Mouse (Mus musculus): ENCODE data around the gene Arid1b. TPM values are rescaled to one million over a fixed set of nuclear protein-coding genes. Genes with fewer than 3 reads are reported as not detected.

Arid1b gene
- total and polyA plus RNA-seq, 3 experiments = 11.6 to 49.1 (median 32.4) TPM

DNA sequence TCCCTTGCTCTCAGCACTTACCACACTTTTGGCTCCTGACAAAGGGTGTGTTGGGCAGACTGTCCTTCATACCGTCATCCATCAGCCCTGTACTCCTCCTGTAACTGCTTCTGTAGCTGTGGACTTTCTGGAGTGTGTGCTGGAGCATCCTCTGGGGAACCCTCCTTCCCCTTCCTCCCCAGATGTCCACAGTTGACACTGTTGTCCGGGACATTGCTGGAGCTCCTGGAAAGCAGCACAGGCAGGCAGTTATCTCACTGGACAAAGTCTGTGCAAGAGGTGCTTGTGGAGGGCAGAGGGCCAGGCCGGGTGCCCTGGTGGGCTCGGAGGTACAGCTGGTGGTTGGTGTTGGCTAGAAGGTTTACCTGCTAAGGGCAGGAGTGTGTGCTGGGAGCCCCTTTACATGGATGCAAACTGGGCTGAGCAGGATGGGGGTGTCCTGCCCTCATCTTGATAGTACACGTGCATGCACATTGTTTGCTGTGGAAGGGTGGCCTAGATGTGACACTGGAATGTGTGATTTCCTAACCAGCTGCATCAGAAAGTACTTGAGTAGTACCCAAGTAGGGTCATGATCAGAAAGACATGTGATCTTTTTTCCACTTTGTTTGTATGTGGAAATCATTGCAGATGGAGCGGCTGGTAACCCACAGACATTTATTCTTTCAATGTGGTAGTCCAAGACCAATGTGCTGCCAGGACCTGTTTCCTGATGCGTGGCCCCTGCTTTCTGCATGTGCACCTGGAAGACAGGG, 80.8 kb downstream of the Arid1b start:
- TF ChIP-seq GATA2 (IDR thresholded peaks at IDR 0.05; ENCODE audit: borderline replicate concordance, low read depth, low read length) (no peak), GATA1 (IDR thresholded peaks at IDR 0.05; ENCODE audit: borderline replicate concordance, low read length) (no peak), TAL1 (conservative IDR thresholded peaks at IDR 0.05; ENCODE audit: low read depth, low read length) (no peak), POLR2AphosphoS5 (IDR thresholded peaks at IDR 0.05; ENCODE audit: insufficient replicate concordance, low read depth, low read length) (no peak), CTCF (IDR thresholded peaks at IDR 0.05; ENCODE audit: low read depth, low read length) (no peak)
- no peaks in the 10 kb centered on the region for H3K9me3 ChIP-seq (replicated peaks)
- H3K36me3 ChIP-seq (replicated peaks) = peaks cover 52% of the 10 kb centered on the region
- no peak for DNase-seq (ENCODE audit: low spot score)
- no peaks in the 10 kb centered on the region for H3K27me3 ChIP-seq (ENCODE audit: insufficient read depth, low read length)
- H3K4me3 ChIP-seq (ENCODE audit: low read depth, low read length) = no peak overlapping the region
- ATAC-seq (ENCODE audit: extremely low read depth, insufficient number of reproducible peaks, low FRiP score, poor library complexity, severe bottlenecking) = no peak
- H3K4me1 ChIP-seq (ENCODE audit: insufficient read depth, low read depth, low read length) = peaks cover 8% of the 10 kb centered on the region; the same call in 1 of the 2 replicates

DNA sequence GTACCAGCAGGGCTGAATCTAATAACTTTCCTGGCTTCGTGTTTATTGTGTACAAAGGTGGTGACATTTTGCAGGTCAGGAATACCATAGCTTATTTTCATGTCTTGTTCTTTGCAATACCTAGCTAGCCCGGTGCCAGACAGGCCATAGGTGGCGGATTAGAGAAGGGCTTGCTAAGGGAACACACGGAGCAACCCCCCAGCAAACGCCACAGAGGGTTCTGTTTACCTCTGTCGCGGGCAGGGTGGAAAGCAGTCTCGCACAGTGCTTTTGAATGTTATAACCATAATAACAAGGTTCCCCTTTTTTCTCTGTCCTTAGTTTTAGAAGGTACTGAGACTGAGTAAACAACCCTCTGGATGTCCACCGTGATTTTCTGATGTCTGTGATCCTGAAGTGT, 83.9 kb downstream of the Arid1b start:
- H3K27me3 ChIP-seq (ENCODE audit: insufficient read depth, low read length) = no peaks in the 10 kb centered on the region
- no peaks in the 10 kb centered on the region for H3K9me3 ChIP-seq (replicated peaks)
- no peak for TF ChIP-seq GATA2 (IDR thresholded peaks at IDR 0.05; ENCODE audit: borderline replicate concordance, low read depth, low read length)
- TF ChIP-seq GATA1 (IDR thresholded peaks at IDR 0.05; ENCODE audit: borderline replicate concordance, low read length) = no peak
- TF ChIP-seq POLR2AphosphoS5 (IDR thresholded peaks at IDR 0.05; ENCODE audit: insufficient replicate concordance, low read depth, low read length) = no peak
- no peak for TF ChIP-seq CTCF (IDR thresholded peaks at IDR 0.05; ENCODE audit: low read depth, low read length)
- ATAC-seq (ENCODE audit: extremely low read depth, insufficient number of reproducible peaks, low FRiP score, poor library complexity, severe bottlenecking) (no peak), DNase-seq (ENCODE audit: low spot score) (no peak)
- no peak overlapping the region for H3K4me3 ChIP-seq (ENCODE audit: low read depth, low read length)
- H3K36me3 ChIP-seq (replicated peaks) = peaks cover 57% of the 10 kb centered on the region
- peaks cover 7% of the 10 kb centered on the region for H3K4me1 ChIP-seq (ENCODE audit: insufficient read depth, low read depth, low read length)

DNA sequence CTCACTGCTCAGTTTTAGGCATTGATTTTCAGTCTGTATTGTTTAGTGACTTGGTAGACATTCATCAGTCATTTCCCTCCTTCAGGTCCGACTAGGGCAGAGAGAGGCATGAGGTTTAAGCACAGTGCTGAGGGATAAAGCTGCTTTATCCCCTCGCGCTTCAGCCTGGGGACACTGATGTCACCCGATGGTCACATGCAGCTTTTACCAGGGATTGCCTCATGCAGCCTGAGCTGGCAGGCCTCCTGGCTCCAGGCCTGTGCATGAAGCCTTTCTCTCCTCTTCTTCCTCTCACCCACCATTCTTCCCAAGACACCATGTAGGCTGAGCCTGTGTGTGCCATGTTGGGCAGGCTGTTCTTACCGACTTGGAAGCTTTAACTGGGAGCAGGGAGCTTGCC, 84.4 kb downstream of the Arid1b start:
- TF ChIP-seq CTCF (IDR thresholded peaks at IDR 0.05; ENCODE audit: low read depth, low read length) (no peak), GATA2 (IDR thresholded peaks at IDR 0.05; ENCODE audit: borderline replicate concordance, low read depth, low read length) (no peak), TAL1 (conservative IDR thresholded peaks at IDR 0.05; ENCODE audit: low read depth, low read length) (no peak), POLR2AphosphoS5 (IDR thresholded peaks at IDR 0.05; ENCODE audit: insufficient replicate concordance, low read depth, low read length) (no peak), GATA1 (IDR thresholded peaks at IDR 0.05; ENCODE audit: borderline replicate concordance, low read length) (no peak)
- Histone ChIP-seq H3K36me3 (replicated peaks) (peaks cover 57% of the 10 kb centered on the region), H3K4me1 (ENCODE audit: insufficient read depth, low read depth, low read length) (peaks cover 11% of the 10 kb centered on the region), H3K9me3 (replicated peaks) (no peaks in the 10 kb centered on the region), H3K4me3 (ENCODE audit: low read depth, low read length) (no peak overlapping the region), H3K27me3 (ENCODE audit: insufficient read depth, low read length) (no peaks in the 10 kb centered on the region)
- no peak for DNase-seq (ENCODE audit: low spot score)
- ATAC-seq (ENCODE audit: extremely low read depth, insufficient number of reproducible peaks, low FRiP score, poor library complexity, severe bottlenecking) = no peak

DNA sequence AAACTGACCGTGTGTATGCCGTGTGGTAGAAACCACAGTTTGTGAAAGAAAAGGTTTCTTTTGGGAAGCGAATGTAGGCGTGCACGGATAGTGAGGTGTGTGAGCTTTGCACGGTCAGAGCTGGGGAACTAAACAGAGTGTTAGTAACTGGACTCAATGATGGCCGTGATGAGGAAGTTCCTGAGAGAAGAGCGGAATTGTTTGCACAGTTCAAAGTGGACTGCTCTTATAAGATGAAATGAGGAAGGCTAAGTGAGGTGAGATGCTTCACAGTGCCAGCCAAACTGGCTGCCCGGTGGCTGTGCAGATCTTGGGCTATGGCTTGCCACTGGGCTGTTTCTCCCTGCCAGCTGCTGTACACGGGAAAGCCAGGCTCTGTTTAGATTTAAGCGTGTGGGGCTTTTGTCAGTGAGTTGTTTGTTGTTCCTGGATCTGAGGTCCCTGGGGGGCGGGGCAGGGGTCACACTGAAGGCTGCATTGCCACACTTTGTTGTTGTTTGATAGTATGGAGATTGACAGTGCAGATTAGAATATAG, 86.8 kb downstream of the Arid1b start:
- Histone ChIP-seq H3K27me3 (ENCODE audit: insufficient read depth, low read length) (no peaks in the 10 kb centered on the region), H3K4me3 (ENCODE audit: low read depth, low read length) (no peak overlapping the region), H3K4me1 (ENCODE audit: insufficient read depth, low read depth, low read length) (peaks cover 11% of the 10 kb centered on the region), H3K9me3 (replicated peaks) (no peaks in the 10 kb centered on the region), H3K36me3 (replicated peaks) (peaks cover 61% of the 10 kb centered on the region)
- DNase-seq (ENCODE audit: low spot score) (no peak), ATAC-seq (ENCODE audit: extremely low read depth, insufficient number of reproducible peaks, low FRiP score, poor library complexity, severe bottlenecking) (no peak)
- TF ChIP-seq TAL1 (conservative IDR thresholded peaks at IDR 0.05; ENCODE audit: low read depth, low read length) (no peak), CTCF (IDR thresholded peaks at IDR 0.05; ENCODE audit: low read depth, low read length) (no peak), GATA2 (IDR thresholded peaks at IDR 0.05; ENCODE audit: borderline replicate concordance, low read depth, low read length) (no peak)

DNA sequence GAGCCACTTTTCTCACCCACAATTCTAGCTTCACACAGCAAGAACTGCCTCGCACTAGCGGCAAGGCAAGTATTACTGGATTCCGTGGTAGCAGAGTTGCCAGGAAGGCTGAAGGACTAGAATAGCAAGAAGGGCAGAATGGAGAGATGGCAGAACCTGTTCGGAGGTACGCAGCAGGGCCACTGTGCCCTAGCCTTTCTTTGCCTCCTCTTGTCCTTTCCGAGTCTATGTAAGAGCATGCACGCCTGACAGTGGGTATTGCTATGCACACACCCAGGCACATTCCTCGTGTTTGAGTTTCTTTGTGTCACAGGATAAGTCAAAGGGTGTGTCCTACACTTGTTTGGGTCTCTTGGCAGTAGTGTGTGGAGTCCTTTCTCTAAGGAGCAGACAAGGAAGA, 88.1 kb downstream of the Arid1b start:
- peaks cover 65% of the 10 kb centered on the region for H3K36me3 ChIP-seq (replicated peaks)
- no peaks in the 10 kb centered on the region for H3K9me3 ChIP-seq (replicated peaks)
- TF ChIP-seq GATA1 (IDR thresholded peaks at IDR 0.05; ENCODE audit: borderline replicate concordance, low read length) = no peak
- TF ChIP-seq GATA2 (IDR thresholded peaks at IDR 0.05; ENCODE audit: borderline replicate concordance, low read depth, low read length) = no peak
- no peak for TF ChIP-seq TAL1 (conservative IDR thresholded peaks at IDR 0.05; ENCODE audit: low read depth, low read length)
- TF ChIP-seq POLR2AphosphoS5 (IDR thresholded peaks at IDR 0.05; ENCODE audit: insufficient replicate concordance, low read depth, low read length) = no peak
- TF ChIP-seq CTCF (IDR thresholded peaks at IDR 0.05; ENCODE audit: low read depth, low read length) = no peak
- no peaks in the 10 kb centered on the region for H3K27me3 ChIP-seq (ENCODE audit: insufficient read depth, low read length)
- peaks cover 15% of the 10 kb centered on the region for H3K4me1 ChIP-seq (ENCODE audit: insufficient read depth, low read depth, low read length)
- no peak overlapping the region for H3K4me3 ChIP-seq (ENCODE audit: low read depth, low read length)
- DNase-seq (ENCODE audit: low spot score) = no peak
- no peak for ATAC-seq (ENCODE audit: extremely low read depth, insufficient number of reproducible peaks, low FRiP score, poor library complexity, severe bottlenecking)

DNA sequence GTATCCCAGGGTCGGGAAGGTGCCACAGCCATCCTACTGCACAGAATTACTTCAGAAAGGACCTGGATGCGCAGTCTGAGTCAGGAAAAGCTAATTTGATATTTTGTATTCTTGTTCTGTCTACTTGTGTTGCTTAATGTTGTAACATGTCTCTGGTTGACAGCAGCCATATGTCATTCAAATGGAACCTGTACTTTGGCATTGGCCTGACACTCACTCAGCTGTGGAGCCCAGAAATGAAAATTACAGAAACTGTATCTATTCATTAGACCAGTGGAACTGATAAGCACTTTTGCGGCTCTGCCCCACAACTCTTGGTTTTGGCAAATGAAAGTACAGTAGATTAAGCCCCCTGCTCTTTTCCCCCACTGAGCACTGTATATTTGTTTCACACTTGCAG, 89.4 kb downstream of the Arid1b start:
- ATAC-seq (ENCODE audit: extremely low read depth, insufficient number of reproducible peaks, low FRiP score, poor library complexity, severe bottlenecking) = no peak
- no peak overlapping the region for H3K4me3 ChIP-seq (ENCODE audit: low read depth, low read length)
- TF ChIP-seq CTCF (IDR thresholded peaks at IDR 0.05; ENCODE audit: low read depth, low read length) (no peak), GATA2 (IDR thresholded peaks at IDR 0.05; ENCODE audit: borderline replicate concordance, low read depth, low read length) (no peak), POLR2AphosphoS5 (IDR thresholded peaks at IDR 0.05; ENCODE audit: insufficient replicate concordance, low read depth, low read length) (no peak), GATA1 (IDR thresholded peaks at IDR 0.05; ENCODE audit: borderline replicate concordance, low read length) (no peak), TAL1 (conservative IDR thresholded peaks at IDR 0.05; ENCODE audit: low read depth, low read length) (no peak)

More for the DNA sequence above, 89.4 kb downstream of the Arid1b start:
- Histone ChIP-seq H3K36me3 (replicated peaks) (peaks cover 59% of the 10 kb centered on the region), H3K9me3 (replicated peaks) (no peaks in the 10 kb centered on the region), H3K27me3 (ENCODE audit: insufficient read depth, low read length) (no peaks in the 10 kb centered on the region), H3K4me1 (ENCODE audit: insufficient read depth, low read depth, low read length) (peaks cover 15% of the 10 kb centered on the region)
- no peak for DNase-seq (ENCODE audit: low spot score)
